16 mouse cellular contexts compared by ENCODE assay signal in genomic region chr4:95862276-95862675, GRCm38 (mm10).
DNase-seq lines count a peak whose midpoint lies in the region; ATAC-seq and TF ChIP-seq lines count a peak whose summit lies in the region.
"Had no signal": no experiment of that assay in that cellular context is flagged by ENCODE, and none has a peak within 500 bp of the region (broad histone marks: within the 10 kb centered on the region; RNA-seq: fewer than 3 reads in every experiment).

No protein-coding gene starts in this region.

- 63% methylated on average over 7 of the region's 7 CpGs for WGBS in forebrain, embryonic 13.5 days
- WGBS in forebrain, embryonic 10.5 days, result 83% methylated on average over 7 of the region's 7 CpGs
- WGBS in intestine, embryonic 14.5 days, result 76% methylated on average over 7 of the region's 7 CpGs
- 79% methylated on average over 7 of the region's 7 CpGs for WGBS in intestine, postnatal 0 days
- 92% methylated on average over 7 of the region's 7 CpGs for WGBS in midbrain, postnatal 0 days
- 86% methylated on average over 7 of the region's 7 CpGs for WGBS in midbrain, embryonic 13.5 days

- ATAC-seq in forebrain, embryonic 13.5 days, result peak; percentile 44; the same call in 1 of the 2 replicates
- ATAC-seq in intestine, embryonic 14.5 days (replicated peaks; ENCODE audit: low FRiP score, low TSS enrichment, low read depth), result no peak
- ATAC-seq in intestine, postnatal 0 days, result no peak
- ATAC-seq in midbrain, postnatal 0 days (ENCODE audit: low FRiP score), result 0 out of 2 replicates have a peak, but pooled peaks have one; percentile 28
- ATAC-seq in midbrain, embryonic 13.5 days, result no peak

- H3K36me3 ChIP-seq in forebrain, embryonic 13.5 days (ENCODE audit: poor library complexity, severe bottlenecking), result no peaks in the 10 kb centered on the region
- H3K36me3 ChIP-seq in forebrain, embryonic 10.5 days (replicated peaks), result no peaks in the 10 kb centered on the region
- no peaks in the 10 kb centered on the region for H3K36me3 ChIP-seq in intestine, embryonic 14.5 days (ENCODE audit: control insufficient read depth, insufficient read depth, low read length)
- no peaks in the 10 kb centered on the region for H3K36me3 ChIP-seq in intestine, postnatal 0 days (ENCODE audit: control insufficient read depth, insufficient read depth)
- H3K36me3 ChIP-seq in midbrain, postnatal 0 days (ENCODE audit: insufficient read depth, low read length), result no peaks in the 10 kb centered on the region
- H3K36me3 ChIP-seq in midbrain, embryonic 13.5 days, result no peaks in the 10 kb centered on the region
- H3K36me3 ChIP-seq: hindbrain, embryonic 12.5 days; midbrain, embryonic 12.5 days had no signal

- no peak overlapping the region for H3K9ac ChIP-seq in forebrain, embryonic 13.5 days
- no peak overlapping the region for H3K9ac ChIP-seq in intestine, embryonic 14.5 days (ENCODE audit: low read length)
- H3K9ac ChIP-seq in intestine, postnatal 0 days (ENCODE audit: low read depth, low read length), result no peak overlapping the region
- no peak overlapping the region for H3K9ac ChIP-seq in midbrain, postnatal 0 days (replicated peaks; ENCODE audit: low read length, poor library complexity, severe bottlenecking)
- no peak overlapping the region for H3K9ac ChIP-seq in midbrain, embryonic 13.5 days (replicated peaks)
- H3K9ac ChIP-seq: hindbrain, embryonic 12.5 days; midbrain, embryonic 12.5 days had no signal

- peaks cover 20% of the 10 kb centered on the region for H3K4me1 ChIP-seq in forebrain, embryonic 13.5 days
- H3K4me1 ChIP-seq in forebrain, embryonic 10.5 days, result peaks cover 16% of the 10 kb centered on the region
- peaks cover 24% of the 10 kb centered on the region; the same call in 1 of the 2 replicates for H3K4me1 ChIP-seq in intestine, embryonic 14.5 days (replicated peaks; ENCODE audit: control insufficient read depth, insufficient read depth, low read length)
- 0 out of 2 replicates have a peak, but pooled peaks cover 4% of the 10 kb centered on the region for H3K4me1 ChIP-seq in intestine, postnatal 0 days (replicated peaks; ENCODE audit: control insufficient read depth, insufficient read depth, low read length)
- no peaks in the 10 kb centered on the region for H3K4me1 ChIP-seq in midbrain, postnatal 0 days (ENCODE audit: insufficient read depth, low read length)
- no peaks in the 10 kb centered on the region; the same call in 1 of the 2 replicates for H3K4me1 ChIP-seq in midbrain, embryonic 13.5 days (replicated peaks)
- H3K4me1 ChIP-seq: midbrain, embryonic 12.5 days had no signal

- no peak for TF ChIP-seq CTCF in intestine, postnatal 0 days (IDR thresholded peaks at IDR 0.05; ENCODE audit: low read depth)
- no peak for TF ChIP-seq CTCF in midbrain, postnatal 0 days (IDR thresholded peaks at IDR 0.05)

- no peaks in the 10 kb centered on the region for H3K9me3 ChIP-seq in forebrain, embryonic 13.5 days (replicated peaks)
- H3K9me3 ChIP-seq in forebrain, embryonic 10.5 days, result no peaks in the 10 kb centered on the region
- no peaks in the 10 kb centered on the region for H3K9me3 ChIP-seq in intestine, embryonic 14.5 days (ENCODE audit: control insufficient read depth, low read length)
- H3K9me3 ChIP-seq in intestine, postnatal 0 days (ENCODE audit: control insufficient read depth), result no peaks in the 10 kb centered on the region
- no peaks in the 10 kb centered on the region for H3K9me3 ChIP-seq in midbrain, postnatal 0 days (ENCODE audit: low read length)
- H3K9me3 ChIP-seq in midbrain, embryonic 13.5 days, result no peaks in the 10 kb centered on the region
- H3K9me3 ChIP-seq: hindbrain, embryonic 12.5 days; midbrain, embryonic 12.5 days had no signal

- DNase-seq in forebrain, embryonic 10.5 days (ENCODE audit: extremely low spot score, low spot score), result no peak
- DNase-seq in intestine, embryonic 14.5 days (ENCODE audit: low spot score), result peak; percentile 50
- no peak for DNase-seq in midbrain, postnatal 0 days (ENCODE audit: low spot score)
- no peak for DNase-seq in frontal cortex, postnatal 10 days (ENCODE audit: low spot score in 2 of 2)
- DNase-seq in spleen, adult 18-20 months, result no peak
- DNase-seq: kidney, adult 8-10 months; thymus, postnatal 4 days had no signal

- H3K27ac ChIP-seq in forebrain, embryonic 13.5 days, result no peak overlapping the region
- no peak overlapping the region for H3K27ac ChIP-seq in forebrain, embryonic 10.5 days
- no peak overlapping the region for H3K27ac ChIP-seq in intestine, embryonic 14.5 days (ENCODE audit: low read depth)
- H3K27ac ChIP-seq in intestine, postnatal 0 days (ENCODE audit: low read depth, low read length), result no peak overlapping the region
- no peak overlapping the region for H3K27ac ChIP-seq in midbrain, postnatal 0 days (ENCODE audit: low read depth, low read length)
- no peak overlapping the region for H3K27ac ChIP-seq in midbrain, embryonic 13.5 days
- H3K27ac ChIP-seq: heart, adult 2 months; hindbrain, embryonic 12.5 days; midbrain, embryonic 12.5 days had no signal

- no peak overlapping the region for H3K4me2 ChIP-seq in forebrain, embryonic 13.5 days
- no peak overlapping the region for H3K4me2 ChIP-seq in intestine, embryonic 14.5 days (ENCODE audit: low read length)
- H3K4me2 ChIP-seq in intestine, postnatal 0 days (replicated peaks; ENCODE audit: low read depth), result no peak overlapping the region
- no peak overlapping the region for H3K4me2 ChIP-seq in midbrain, postnatal 0 days (ENCODE audit: low read depth, low read length, poor library complexity, severe bottlenecking)
- no peak overlapping the region for H3K4me2 ChIP-seq in midbrain, embryonic 13.5 days (replicated peaks)
- H3K4me2 ChIP-seq: hindbrain, embryonic 12.5 days; liver, embryonic 11.5 days; midbrain, embryonic 12.5 days had no signal

- no peaks in the 10 kb centered on the region for H3K27me3 ChIP-seq in forebrain, embryonic 13.5 days
- no peaks in the 10 kb centered on the region for H3K27me3 ChIP-seq in forebrain, embryonic 10.5 days (ENCODE audit: poor library complexity, severe bottlenecking)
- H3K27me3 ChIP-seq in intestine, embryonic 14.5 days (replicated peaks; ENCODE audit: control insufficient read depth, insufficient read depth, low read length), result no peaks in the 10 kb centered on the region
- H3K27me3 ChIP-seq in intestine, postnatal 0 days (replicated peaks; ENCODE audit: control insufficient read depth, insufficient read depth, low read length), result no peaks in the 10 kb centered on the region
- no peaks in the 10 kb centered on the region for H3K27me3 ChIP-seq in midbrain, postnatal 0 days (ENCODE audit: insufficient read depth, low read length)
- H3K27me3 ChIP-seq in midbrain, embryonic 13.5 days, result no peaks in the 10 kb centered on the region
- H3K27me3 ChIP-seq: hindbrain, embryonic 12.5 days; midbrain, embryonic 12.5 days had no signal

- no peak overlapping the region for H3K4me3 ChIP-seq in forebrain, embryonic 13.5 days
- no peak overlapping the region for H3K4me3 ChIP-seq in forebrain, embryonic 10.5 days
- H3K4me3 ChIP-seq in intestine, embryonic 14.5 days (ENCODE audit: low read depth, low read length), result no peak overlapping the region
- H3K4me3 ChIP-seq in intestine, postnatal 0 days (ENCODE audit: low read depth, low read length), result no peak overlapping the region
- H3K4me3 ChIP-seq in midbrain, postnatal 0 days (ENCODE audit: low read depth, low read length), result no peak overlapping the region
- H3K4me3 ChIP-seq in midbrain, embryonic 13.5 days (replicated peaks), result no peak overlapping the region
- H3K4me3 ChIP-seq: erythroblast, embryonic 14.5 days; heart, adult 2 months; hindbrain, embryonic 12.5 days; midbrain, embryonic 12.5 days; myocyte had no signal

Comparison
In these comparisons a context has a peak if more than half of its experiments do, and no peak if none do; other contexts are left out.
1. ATAC-seq: peak in forebrain, embryonic 13.5 days (single experiment) and midbrain, postnatal 0 days (single experiment); none in intestine, embryonic 14.5 days (single experiment), intestine, postnatal 0 days (single experiment) and midbrain, embryonic 13.5 days (single experiment).